Mouse (Mus musculus) left cerebral cortex, adult 11 months (tissue): ENCODE measurements at regions not wholly inside any gene's neighbourhood (a gene's known extent, or its start where the extent isn't known, plus 50 kb on each side); places are given as distances from the start of the nearest gene placed in this dataset.
"Not testable (repeated sequence)": the region's sequence is repeated elsewhere in the genome, so short reads cannot be mapped to it uniquely, and the experiment has no call there.

Experiments used
- DNase-seq: peaks from one replicate; pipeline ENCODE4 v3.0.0; 2022; ENCODE audit warnings: low spot score

DNA sequence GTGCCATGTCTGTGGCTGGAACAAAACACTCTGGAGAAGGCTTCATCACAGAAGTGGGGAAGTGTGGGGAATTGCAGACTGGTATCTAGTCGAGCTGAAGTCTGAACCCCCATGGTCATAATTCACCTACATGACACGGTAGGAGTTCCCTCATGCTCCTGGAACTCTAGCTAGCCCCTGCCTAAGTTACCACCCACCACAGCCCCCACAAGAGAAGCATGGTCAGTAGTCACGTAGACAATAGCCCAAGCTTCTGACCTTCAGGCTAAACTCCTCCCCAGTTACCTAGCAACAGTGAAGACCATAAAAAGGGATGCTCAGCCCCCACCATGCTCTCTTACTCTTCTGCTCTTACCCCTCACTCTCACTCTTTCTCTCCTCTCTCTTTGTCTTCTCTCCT is 143.8 kb upstream of the Gm17728 start:
- DNase-seq = not testable (repeated sequence)

DNA sequence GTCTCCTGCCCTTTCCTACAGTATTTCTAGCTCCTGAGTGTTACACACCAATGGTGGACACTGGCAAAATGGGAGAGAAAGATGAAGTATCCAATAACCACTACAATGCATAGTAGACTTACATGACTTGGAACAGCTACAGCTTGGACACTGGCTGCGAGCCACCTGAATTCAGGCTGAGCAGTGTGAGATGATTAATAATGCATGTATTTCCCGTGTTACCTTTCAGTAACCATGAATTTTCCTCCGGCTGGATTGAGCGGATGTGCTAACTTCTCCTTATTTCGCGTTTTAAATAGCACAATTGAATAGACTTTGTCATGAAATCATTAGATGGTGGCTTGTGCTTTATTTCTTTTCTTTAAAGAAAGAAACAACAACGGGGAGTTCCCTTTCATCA is 142.4 kb upstream of the Gm17728 start:
- DNase-seq = no peak

DNA sequence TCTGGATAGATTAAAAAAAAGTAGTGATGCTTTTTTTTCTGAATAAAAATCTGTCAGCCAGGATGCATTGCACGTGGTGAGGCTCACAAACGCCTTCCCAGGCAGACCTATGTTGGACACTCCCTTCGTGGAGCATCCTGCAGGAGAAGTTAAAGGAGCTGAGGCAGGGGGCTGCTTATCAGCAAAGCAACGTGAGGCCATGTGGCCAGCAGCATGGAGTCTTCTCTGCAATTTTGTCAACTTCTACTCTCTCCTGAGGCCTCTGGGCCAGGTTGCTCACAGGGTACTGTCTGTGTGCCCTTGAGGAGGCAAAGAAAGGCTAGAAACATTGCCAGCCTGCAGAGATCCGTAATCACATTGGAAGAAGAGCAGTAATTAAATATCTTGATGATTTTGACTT is 140.0 kb upstream of the Gm17728 start:
- no peak for DNase-seq

DNA sequence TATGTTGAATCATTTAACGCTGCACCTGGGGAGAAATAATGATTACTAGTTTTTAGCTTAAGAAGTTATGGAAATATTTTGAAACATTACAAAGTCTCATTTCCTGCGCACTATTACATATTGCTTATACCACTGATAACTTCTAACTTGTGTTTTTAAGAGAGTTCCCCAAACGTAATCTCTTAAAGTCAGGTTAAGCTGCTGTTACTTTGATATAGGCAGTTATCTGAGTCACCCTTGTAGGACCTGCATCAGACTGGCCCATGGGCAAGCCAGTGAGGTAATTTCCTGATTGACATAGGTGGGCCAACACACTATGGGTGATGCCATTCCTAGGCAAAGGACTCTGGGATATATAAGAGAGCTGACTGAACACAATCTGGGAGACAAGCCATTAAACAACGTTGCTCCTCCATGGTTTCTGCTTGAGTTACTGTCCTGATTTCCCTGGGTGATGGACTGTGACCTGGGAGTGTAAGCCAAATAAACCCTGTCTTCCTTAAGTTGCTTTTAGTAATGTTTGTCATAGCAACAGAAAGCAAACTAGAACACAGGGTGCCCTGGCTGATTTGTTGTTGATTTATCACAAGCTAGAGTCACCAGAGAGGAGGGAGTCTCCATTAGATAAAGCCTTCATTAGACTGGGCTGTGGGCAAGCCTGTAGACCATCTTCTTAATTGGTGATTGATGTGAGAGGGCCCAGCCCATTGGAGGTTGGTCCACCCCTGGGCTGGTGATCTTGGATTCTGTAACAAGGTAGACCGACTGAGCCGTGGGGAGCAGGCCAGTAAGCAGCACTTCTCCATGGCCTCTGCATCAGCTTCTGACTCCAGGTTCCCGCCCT is 139.3 kb upstream of the Gm17728 start:
- no peak for DNase-seq

DNA sequence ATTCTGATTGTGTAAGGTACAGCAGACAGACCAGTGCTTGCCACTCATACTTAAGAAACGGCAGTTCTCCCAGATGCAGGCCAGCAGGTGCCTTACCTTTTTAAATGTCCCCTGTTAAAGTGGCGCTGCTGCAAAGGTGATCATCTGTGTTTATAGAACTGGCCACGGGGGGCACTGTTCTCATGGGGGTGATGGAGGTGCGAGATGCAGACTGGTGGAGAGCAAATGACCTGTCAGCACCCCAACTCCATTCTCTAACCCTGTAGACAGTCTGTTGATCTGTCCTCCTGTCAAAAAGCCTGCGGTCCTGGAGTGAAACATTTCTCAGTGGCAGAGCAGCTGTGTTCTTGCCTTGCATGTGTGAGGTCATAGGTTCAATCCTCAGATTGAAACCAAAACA is 135.4 kb upstream of the Gm17728 start:
- DNase-seq = no peak

DNA sequence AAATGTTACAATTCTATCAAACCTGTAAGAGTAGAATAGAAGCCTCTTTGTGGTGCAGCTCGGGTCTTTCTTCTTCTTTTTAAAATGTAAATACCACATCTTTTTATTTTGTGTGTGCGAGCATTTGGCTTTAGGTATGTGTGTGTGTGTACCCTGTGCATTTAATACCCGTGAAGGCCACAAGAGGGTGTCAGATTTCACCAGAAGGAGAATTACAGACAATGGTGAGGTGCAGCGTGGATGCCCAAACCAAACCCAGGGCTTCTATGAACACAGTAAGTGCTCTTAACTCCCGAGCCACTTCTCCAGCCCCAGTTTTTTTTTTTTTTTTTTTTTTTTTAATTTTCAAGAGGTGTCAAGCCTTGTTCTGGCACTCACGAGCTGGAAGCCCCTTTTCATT is 135.0 kb upstream of the Gm17728 start:
- no peak for DNase-seq

DNA sequence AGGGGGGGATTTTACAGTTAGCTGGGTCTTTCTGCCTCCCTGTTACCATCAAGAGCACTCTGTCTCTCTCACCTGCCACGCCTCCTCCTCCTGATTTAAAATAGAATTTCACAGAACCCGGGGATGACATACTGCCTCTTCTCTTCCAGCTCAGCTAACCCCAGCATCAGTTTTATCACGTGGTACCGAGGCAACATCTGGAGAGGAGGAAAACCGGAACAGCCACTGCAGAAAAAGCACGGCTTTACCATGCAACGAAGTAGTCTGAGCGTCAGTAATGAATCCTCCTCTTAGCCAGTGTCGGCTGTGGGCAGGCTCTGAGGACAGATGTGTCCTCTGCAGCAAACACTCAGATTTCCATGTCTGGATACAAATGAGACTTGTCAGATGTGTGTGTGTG is 134.2 kb upstream of the Gm17728 start:
- no peak for DNase-seq

DNA sequence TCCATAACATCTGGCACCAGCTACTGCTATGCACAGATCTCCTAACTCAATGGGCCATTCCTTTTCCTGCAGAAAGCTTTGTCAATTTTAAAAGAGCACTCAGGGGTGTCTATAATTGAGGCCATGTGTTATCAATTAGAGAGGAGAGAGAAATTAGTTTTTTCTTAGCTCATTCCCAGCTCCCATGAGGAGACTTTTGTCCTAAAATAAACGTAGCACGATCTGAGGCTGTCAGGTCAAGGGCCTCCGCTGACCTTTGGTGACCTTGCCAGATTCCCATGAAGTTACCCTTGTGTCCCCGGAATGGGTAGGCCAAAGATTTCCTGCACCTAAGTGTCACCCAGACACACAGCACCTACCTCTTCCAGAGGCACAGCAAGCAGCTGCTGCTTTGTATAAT is 130.3 kb upstream of the Gm17728 start:
- DNase-seq = no peak

DNA sequence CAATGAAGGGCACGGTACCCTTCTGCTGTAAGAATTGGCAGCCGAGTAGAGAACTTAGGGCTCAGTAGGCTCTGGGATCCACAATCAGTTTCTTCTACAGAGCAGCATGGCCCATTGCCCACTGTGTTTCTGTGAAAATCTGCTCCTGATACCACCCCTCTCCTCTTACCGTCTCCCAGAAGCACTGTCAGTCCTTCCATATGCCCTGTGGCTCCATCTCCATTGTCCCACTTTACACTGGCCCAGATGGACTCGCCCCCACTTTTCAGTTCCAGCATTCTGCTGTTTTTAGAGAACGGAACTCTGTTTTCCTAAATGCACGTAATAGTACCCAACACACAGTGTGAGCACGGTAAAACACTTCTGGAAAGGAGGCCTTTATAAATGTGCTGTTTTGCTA is 129.6 kb upstream of the Gm17728 start:
- no peak for DNase-seq

DNA sequence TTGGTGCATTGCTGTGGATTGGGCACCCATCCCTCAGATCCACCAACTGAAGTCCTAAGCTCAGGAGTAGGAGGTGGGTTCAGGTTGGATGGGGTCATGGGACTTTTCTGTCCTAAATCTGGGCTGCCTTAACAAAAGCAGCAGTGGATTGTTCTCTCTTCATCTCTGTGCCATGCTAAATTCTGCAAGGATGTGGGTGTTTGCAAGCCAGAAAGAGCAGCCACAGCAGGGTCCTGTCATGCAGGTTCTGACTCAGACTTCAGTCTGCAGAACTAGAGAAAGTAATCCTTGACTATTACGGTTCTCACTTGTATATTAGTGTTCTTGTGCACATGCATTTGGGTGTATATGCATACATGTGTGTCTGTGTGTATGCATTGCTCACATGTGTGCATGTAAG is 125.5 kb upstream of the Gm17728 start:
- peak; percentile 39 for DNase-seq

DNA sequence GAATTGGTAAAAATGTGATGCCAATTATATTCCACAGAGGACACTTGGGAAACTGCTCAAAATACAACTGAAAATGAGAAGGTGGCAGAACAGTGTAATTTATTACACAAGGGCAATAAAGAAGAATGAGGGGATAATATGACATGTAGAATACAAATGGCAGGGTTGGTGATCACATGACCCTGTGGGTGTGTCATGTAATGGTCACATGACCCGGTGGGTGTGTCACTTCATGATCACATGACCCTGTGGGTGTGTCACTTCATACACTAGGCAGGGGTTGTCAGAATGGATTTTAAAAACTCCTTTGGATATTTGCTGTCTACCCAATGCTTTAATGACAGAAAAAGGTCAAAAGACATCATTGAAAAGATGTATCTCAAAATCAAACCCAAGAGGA is 123.6 kb upstream of the Gm17728 start:
- DNase-seq = no peak

DNA sequence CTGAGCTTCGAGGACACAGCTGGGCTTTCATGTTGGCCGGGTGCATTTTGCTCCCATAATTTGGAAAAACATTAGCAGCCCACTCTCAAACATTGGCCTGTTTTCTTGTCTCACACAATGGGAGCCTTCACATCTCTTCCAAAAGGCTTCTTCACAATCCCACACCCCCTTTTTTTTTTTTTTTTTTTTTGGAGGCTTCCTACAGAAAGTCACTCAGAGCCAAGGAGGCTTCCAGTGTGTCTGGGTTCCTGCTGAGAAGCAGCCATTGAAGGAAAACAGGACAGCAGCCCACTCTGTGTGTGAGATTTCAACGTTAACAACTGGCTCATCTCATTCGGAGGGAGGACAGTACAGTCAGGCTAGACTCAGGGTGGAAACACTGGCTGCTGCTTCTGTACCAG is 120.8 kb upstream of the Gm17728 start:
- no peak for DNase-seq

DNA sequence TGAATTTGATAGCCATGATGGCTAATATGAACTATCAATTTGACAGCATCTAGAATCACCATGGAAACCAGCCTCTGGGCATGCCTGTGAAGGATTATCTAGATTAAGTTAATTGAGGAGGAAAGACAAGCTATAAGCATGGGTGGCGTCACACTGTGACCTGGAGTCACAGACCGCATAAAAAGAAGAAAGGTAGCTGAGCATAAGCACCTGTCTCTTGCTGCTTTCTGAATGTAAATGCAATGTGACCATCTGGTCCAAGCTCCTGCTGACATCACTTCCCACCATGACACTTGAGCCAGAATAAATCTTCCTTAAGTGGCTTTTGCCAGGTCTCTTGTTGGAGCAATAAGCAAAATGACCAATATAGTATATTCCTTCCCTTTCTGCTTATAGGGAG is 113.4 kb upstream of the Gm17728 start:
- DNase-seq = no peak

DNA sequence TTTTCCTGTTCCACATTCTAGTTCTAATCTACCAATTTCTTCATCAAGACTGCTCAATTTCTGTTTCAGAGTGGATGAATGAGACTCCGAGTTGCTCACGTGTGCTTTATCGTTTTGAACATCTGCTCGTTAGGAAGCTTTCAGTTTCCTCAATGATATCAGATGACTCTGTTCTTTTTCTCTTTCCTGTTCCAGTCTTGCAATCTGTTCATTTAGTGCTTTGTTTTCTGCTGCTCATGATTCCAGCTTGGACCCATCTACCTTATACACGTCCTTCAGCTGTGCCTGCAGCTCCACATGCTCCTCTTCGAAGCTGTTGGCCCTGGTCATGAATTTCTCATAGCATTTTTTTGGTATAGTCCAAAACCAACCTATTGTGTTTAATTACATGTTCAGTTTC is 99.1 kb upstream of the Gm17728 start:
- DNase-seq = no peak

DNA sequence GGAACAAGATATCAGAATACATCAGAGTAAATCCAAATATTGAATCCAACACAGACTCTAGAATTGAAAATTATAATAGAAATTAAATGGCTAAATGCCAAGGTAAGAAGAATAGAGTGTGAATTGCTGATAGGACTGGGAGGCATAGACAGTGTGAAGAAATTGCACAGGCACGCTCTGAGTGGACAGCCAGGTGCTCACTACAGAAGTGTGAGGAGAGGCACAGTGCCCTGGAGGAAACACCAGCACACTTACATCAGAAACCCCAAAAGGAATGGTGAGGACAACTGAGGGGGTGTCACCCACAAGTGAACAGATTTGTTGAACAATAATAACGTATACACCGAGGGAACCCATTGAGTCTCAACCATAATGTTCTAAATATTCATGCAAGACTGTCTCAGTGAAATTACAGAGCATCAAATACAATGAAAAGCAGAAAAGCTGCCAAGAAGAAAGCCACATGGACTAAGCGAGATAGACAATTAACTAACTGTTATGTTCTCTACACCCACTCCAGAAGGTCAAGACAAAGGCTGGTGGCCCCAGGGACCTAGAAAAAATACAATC is 92.9 kb upstream of the Gm17728 start:
- no peak for DNase-seq

DNA sequence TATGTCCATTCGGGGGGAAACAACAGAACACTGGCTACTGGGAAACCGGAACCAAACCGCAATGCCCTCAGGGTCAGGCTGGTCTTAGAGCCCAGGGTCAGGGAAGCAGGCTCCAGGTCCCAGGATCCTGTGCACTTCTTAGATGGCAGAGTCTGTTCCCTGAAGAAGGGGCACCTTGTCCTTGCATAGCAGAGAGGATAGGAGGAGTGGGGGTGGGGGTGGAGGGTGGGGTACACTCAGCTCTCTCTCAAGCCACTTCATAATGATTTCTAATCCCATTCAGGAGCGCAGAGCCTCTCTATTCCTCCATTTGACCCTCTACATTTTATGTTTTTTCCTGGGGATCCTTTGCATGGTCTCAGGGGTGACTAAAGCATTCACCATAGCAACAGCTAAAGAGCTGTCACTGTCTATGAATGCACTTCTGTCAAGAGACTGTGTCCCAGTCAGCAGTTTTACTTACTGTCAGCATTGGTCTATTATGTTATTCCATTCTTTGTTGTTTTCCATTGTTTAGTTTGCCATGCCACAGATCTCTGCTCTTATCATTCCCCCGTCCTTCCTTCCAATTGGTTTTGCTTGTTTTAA is 64.2 kb upstream of the Gm17728 start:
- DNase-seq = no peak
